Mouse (Mus musculus): ENCODE results near the gene Bcl6. TPM values are rescaled to one million over a fixed set of nuclear protein-coding genes. Genes with fewer than 3 reads are reported as not detected.

Bcl6 gene
- polyA plus RNA-seq, 1 experiment from 2014 or later: 0.24 TPM

DNA sequence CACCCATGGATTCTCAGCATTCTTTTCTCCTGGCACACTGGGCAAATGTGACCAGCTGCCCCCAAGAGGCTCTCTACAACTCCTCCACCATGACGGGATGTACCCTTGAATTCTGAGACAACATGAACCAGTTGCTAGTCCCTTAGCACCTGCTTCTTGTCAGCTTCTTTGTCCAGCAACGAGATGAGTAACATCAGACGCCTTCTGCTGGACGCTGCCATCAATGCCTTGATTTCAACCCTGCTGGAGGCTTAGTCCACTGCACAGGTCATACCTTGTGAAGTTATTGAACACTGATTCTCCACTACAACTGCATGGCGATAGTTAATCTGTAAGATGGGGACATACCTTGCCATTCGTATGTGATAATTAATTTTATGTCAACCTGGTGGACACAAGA lies 41.0 kb downstream of the Bcl6 start:
- WGBS (ENCODE audit: insufficient replicate concordance): 65% methylated on average over 6 of the region's 6 CpGs
- no peak overlapping the region for H3K4me3 ChIP-seq (replicated peaks)
- DNase-seq: no peak
- H3K4me2 ChIP-seq: no peak overlapping the region
- H3K9me3 ChIP-seq (replicated peaks): no peaks in the 10 kb centered on the region
- no peaks in the 10 kb centered on the region for H3K36me3 ChIP-seq
- H3K4me1 ChIP-seq (replicated peaks): no peaks in the 10 kb centered on the region
- H3K9ac ChIP-seq: no peak overlapping the region
- no peaks in the 10 kb centered on the region for H3K27me3 ChIP-seq
- no peak for ATAC-seq (ENCODE audit: low read depth)
- H3K27ac ChIP-seq: no peak overlapping the region

DNA sequence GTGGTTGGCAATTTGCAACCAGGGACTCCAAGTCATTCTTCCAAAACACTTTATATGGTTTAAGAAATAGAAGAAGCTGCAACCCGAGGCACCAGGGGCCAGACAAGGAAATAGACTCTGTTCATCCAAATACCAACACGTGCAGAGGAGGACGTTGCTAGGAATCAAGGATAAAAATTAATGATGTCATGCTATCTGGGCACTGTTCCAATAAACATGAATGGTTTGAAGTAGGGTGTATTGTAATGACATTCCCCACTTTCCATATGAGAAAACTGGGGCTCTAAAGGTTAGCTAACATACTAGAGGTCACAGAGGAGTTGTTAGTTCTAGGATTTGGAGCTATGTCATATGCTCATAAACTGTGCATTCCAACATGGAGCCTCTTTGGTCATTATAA lies 43.9 kb downstream of the Bcl6 start:
- H3K9me3 ChIP-seq (replicated peaks): no peaks in the 10 kb centered on the region
- no peak overlapping the region for H3K27ac ChIP-seq
- DNase-seq (no peak), ATAC-seq (ENCODE audit: low read depth) (no peak)
- H3K4me1 ChIP-seq (replicated peaks): no peaks in the 10 kb centered on the region
- H3K36me3 ChIP-seq: no peaks in the 10 kb centered on the region
- H3K4me2 ChIP-seq: no peak overlapping the region
- H3K4me3 ChIP-seq (replicated peaks): no peak overlapping the region
- H3K9ac ChIP-seq: no peak overlapping the region
- 39% methylated on average over 3 of the region's 3 CpGs for WGBS (ENCODE audit: insufficient replicate concordance)
- no peaks in the 10 kb centered on the region for H3K27me3 ChIP-seq

DNA sequence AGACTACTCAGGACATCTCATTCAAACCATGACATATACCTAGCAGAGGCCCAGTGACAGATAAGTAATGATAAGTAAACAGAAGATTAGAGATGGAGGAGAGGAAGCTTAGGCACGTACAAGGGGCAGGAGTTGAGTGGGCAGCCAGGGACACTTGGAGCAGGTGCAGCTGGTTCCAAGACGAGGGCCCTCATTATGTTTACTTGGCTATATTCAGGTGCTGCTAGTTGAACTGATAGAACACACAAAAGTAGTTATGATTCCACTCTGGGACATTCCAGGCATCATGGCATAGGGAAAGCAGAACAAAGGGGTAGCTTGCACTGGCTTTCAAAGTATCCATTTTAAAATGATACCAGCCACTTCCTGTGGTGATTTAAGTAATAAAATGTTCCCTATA lies 54.3 kb downstream of the Bcl6 start:
- Histone ChIP-seq H3K4me1 (replicated peaks) (no peaks in the 10 kb centered on the region), H3K9ac (no peak overlapping the region), H3K36me3 (no peaks in the 10 kb centered on the region), H3K27me3 (no peaks in the 10 kb centered on the region), H3K4me2 (no peak overlapping the region), H3K9me3 (replicated peaks) (no peaks in the 10 kb centered on the region), H3K4me3 (replicated peaks) (no peak overlapping the region), H3K27ac (no peak overlapping the region)
- DNase-seq: no peak
- WGBS (ENCODE audit: insufficient replicate concordance): 43% methylated on average over 2 of the region's 2 CpGs
- no peak for ATAC-seq (ENCODE audit: low read depth)

DNA sequence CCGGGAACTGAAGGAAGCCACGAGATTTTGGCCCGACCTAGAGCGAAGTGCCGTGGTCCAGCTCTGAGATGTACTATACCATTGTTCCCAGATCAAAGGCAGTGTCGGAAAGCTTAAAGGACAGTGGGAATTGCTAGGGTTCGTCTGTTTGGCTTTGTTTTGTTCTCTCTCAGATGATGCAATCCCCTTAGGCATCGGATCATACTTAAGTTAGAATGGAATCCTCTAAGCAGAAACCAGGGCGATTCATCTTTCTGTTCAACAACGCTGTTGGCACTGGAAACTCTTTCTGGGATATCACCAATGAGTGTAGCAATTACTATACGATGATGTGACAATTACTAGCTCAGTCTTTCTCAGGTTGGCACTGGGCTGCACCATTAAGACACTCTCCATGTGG lies 56.4 kb downstream of the Bcl6 start, which contains the start of gene Rtp2:
Gene Rtp2, minus strand, starts transcription at position 101 of the 400 bp plus-strand sequence.
- Histone ChIP-seq H3K27me3 (no peaks in the 10 kb centered on the region), H3K4me1 (replicated peaks) (no peaks in the 10 kb centered on the region), H3K36me3 (no peaks in the 10 kb centered on the region), H3K9ac (no peak within 1 kb of the TSS), H3K27ac (no peak within 1 kb of the TSS), H3K9me3 (replicated peaks) (no peaks in the 10 kb centered on the region), H3K4me3 (replicated peaks) (no peak within 1 kb of the TSS), H3K4me2 (no peak within 1 kb of the TSS)
- WGBS (ENCODE audit: insufficient replicate concordance): 69% methylated on average over 11 of the region's 11 CpGs
- ATAC-seq (ENCODE audit: low read depth): no peak
- no peak for DNase-seq

DNA sequence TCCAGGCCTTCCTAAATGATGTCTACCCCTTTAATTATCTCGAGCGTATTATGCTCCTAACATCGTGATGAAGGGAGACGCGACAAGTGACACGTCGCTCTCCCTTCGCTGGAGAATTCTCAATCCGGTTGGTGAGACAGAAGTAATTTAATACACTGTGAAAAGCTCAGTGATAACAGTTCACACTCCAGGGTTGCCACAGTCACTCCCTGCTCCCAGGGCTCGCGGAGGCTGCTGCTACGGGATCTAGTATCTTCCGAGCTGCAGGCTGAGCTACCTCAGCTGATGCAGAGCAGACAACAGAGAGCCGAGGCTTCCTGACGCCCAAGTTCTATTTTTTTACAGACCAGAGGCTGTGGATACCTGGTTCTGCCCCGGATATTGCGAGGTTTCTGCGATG lies 57.4 kb downstream of the Bcl6 start:
- no peaks in the 10 kb centered on the region for H3K36me3 ChIP-seq
- no peak overlapping the region for H3K4me2 ChIP-seq
- no peaks in the 10 kb centered on the region for H3K27me3 ChIP-seq
- H3K4me3 ChIP-seq (replicated peaks): no peak overlapping the region
- H3K9me3 ChIP-seq (replicated peaks): no peaks in the 10 kb centered on the region
- DNase-seq (no peak), ATAC-seq (ENCODE audit: low read depth) (no peak)
- H3K27ac ChIP-seq: no peak overlapping the region
- no peaks in the 10 kb centered on the region for H3K4me1 ChIP-seq (replicated peaks)
- H3K9ac ChIP-seq: no peak overlapping the region
- WGBS (ENCODE audit: insufficient replicate concordance): 62% methylated on average over 18 of the region's 18 CpGs

DNA sequence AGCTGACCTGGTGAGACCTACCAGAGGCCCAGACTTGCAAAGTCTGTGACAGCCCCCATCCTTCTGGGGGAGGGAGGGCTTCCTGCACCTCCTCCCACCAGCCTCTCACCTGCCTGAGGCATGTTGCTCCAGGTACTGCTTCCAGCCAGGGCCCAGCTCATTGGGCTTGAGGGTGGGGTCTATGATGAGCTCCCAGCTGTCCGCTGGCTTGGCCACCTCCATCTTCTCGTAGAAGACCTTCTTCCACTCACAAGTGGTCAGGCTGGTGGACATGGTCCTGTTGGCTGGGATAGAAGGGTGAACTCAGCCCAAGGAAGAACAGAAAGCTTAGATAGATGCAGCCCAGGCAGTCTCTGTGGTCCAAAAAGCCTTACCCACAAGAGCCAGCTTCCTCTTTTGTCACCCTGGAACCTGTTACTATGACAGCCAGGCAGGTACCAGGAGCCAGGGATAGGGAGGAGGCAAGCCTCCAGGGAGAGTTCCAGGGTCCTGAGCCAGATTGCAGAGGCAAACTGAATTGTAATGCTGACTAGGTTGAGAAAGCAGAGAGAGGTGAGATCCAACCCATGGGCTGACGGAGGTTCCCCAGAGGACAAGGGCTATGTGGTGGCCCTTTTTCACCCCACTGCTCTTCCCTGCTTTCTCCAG lies 58.1 kb downstream of the Bcl6 start:
- no peak overlapping the region for H3K9ac ChIP-seq
- no peaks in the 10 kb centered on the region for H3K27me3 ChIP-seq
- DNase-seq (no peak), ATAC-seq (ENCODE audit: low read depth) (no peak)
- H3K9me3 ChIP-seq (replicated peaks): no peaks in the 10 kb centered on the region
- no peaks in the 10 kb centered on the region for H3K4me1 ChIP-seq (replicated peaks)
- 70% methylated on average over 3 of the region's 3 CpGs for WGBS (ENCODE audit: insufficient replicate concordance)
- H3K27ac ChIP-seq: no peak overlapping the region
- no peak overlapping the region for H3K4me3 ChIP-seq (replicated peaks)
- H3K4me2 ChIP-seq: no peak overlapping the region
- H3K36me3 ChIP-seq: no peaks in the 10 kb centered on the region

DNA sequence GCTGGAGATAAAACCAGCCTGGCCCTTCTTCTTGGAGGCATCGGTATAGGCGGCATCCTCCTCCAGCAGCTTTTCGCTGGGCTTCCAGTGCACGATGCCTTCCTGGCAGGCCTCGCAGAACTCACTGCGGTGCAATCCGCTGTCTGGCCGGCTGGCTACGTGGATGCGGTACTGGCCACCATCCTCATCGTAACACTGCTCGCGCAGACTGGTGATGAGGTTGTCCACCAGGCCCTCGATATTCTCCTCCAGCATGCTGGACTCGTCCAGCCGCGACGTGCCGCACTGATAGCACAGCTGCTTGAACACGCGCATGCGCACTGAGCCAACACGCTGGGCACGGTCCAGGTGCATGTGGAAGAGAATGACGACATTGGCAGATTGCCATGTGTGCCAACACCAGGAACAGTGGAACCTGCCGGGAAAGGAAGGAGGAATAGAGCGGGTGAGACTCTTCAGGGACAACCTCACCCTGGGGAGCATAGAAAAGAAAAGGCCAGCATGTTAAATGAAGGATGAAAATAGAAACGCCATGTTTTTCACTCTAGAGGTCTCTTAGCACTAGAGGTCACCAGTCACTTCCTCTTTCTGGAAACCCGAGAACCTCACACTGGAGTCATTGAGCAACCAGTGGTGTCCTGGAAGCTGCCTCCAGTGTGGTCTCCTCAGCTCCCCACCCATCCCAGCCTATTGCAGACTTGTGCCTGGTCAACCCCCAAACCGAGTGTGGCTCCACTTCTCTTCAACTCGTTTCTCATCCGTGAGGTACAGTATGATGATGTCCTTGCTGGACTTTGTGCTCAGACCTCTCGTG lies 61.1 kb downstream of the Bcl6 start:
- ATAC-seq (ENCODE audit: low read depth) (no peak), DNase-seq (no peak)
- H3K36me3 ChIP-seq: no peaks in the 10 kb centered on the region
- no peak overlapping the region for H3K4me3 ChIP-seq (replicated peaks)
- H3K4me2 ChIP-seq: no peak overlapping the region
- no peaks in the 10 kb centered on the region for H3K4me1 ChIP-seq (replicated peaks)
- no peaks in the 10 kb centered on the region for H3K27me3 ChIP-seq
- H3K9me3 ChIP-seq (replicated peaks): no peaks in the 10 kb centered on the region
- H3K9ac ChIP-seq: no peak overlapping the region
- H3K27ac ChIP-seq: no peak overlapping the region
- WGBS (ENCODE audit: insufficient replicate concordance): 77% methylated on average over 33 of the region's 33 CpGs

DNA sequence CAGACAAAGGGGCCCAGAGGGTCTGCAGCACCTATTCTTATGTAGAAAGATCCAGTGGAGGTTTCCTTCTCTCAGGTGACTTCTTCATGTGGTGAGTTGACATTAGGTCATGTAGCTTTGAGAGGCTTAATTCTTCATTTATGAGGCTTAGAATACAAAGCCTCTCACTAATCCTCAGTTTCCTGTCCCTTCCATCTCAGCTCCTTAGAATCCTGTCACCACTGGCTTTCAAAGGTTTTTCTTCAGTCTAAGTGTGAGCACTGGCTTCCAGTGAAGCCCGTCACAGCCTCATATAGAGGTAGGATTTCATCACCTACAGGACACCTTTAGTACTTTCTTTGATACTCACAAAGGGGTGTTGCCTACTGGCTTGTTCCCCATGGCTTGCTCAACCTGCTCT lies 65.7 kb downstream of the Bcl6 start:
- no peak for DNase-seq
- WGBS (ENCODE audit: insufficient replicate concordance): 47% methylated on average over 1 of the region's 1 CpGs

DNA sequence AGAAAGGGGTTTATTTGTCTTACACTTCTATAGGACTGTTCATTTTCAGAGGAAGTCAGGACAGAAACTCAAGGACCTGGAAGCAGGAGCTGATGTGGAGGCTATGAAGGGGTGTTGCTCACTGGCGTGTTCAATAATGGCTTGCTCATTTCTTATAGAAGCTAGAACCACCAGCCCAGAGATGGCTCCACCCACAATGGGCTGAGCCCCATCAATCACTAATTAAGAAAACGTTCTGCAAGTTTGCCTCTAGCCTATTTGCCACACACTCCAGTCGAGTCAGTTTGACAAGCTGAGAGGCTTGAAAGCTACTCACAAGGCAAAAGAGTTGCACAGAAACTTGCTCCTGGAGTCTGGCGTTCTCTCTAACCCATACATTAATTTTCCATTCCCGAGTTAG lies 67.0 kb downstream of the Bcl6 start:
- Histone ChIP-seq H3K36me3 (no peaks in the 10 kb centered on the region), H3K9ac (no peak overlapping the region), H3K4me1 (replicated peaks) (no peaks in the 10 kb centered on the region), H3K27ac (no peak overlapping the region), H3K9me3 (replicated peaks) (no peaks in the 10 kb centered on the region), H3K4me2 (no peak overlapping the region), H3K27me3 (no peaks in the 10 kb centered on the region), H3K4me3 (replicated peaks) (no peak overlapping the region)
- no peak for DNase-seq
- ATAC-seq (ENCODE audit: low read depth): no peak
- WGBS (ENCODE audit: insufficient replicate concordance): 45% methylated on average over 5 of the region's 5 CpGs

More for the DNA sequence above, 65.7 kb downstream of the Bcl6 start:
- no peak overlapping the region for H3K4me2 ChIP-seq
- H3K4me3 ChIP-seq (replicated peaks): no peak overlapping the region
- H3K9ac ChIP-seq: no peak overlapping the region
- H3K27ac ChIP-seq: no peak overlapping the region
- H3K4me1 ChIP-seq (replicated peaks): no peaks in the 10 kb centered on the region
- H3K9me3 ChIP-seq (replicated peaks): no peaks in the 10 kb centered on the region
- ATAC-seq (ENCODE audit: low read depth): no peak
- no peaks in the 10 kb centered on the region for H3K27me3 ChIP-seq
- H3K36me3 ChIP-seq: no peaks in the 10 kb centered on the region

DNA sequence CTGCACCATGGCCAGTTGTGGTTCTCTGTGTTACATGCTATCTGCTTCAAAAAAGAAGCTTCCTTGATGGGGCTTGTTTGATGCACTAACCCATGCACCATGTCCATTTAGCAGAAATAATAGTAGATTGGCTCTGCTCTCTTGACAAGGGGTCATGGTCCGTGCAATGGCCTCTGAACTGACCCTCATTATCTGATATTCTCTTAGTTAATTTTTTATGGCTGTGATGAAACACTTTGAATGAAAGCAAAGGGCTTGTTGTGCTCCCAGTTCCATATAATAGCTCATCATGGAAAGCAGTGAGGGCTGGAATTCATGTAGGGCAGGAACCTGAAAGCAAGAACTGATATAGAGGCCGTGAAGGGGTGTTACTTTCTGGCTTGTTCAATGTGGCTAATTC lies 69.2 kb downstream of the Bcl6 start:
- Histone ChIP-seq H3K36me3 (no peaks in the 10 kb centered on the region), H3K9ac (no peak overlapping the region), H3K4me3 (replicated peaks) (no peak overlapping the region), H3K4me2 (no peak overlapping the region), H3K27me3 (no peaks in the 10 kb centered on the region), H3K9me3 (replicated peaks) (no peaks in the 10 kb centered on the region), H3K4me1 (replicated peaks) (no peaks in the 10 kb centered on the region), H3K27ac (no peak overlapping the region)
- ATAC-seq (ENCODE audit: low read depth) (no peak), DNase-seq (no peak)
- 47% methylated on average over 2 of the region's 2 CpGs for WGBS (ENCODE audit: insufficient replicate concordance)

Measured in liver, embryonic 13.5 days (tissue).